Mouse (Mus musculus): ENCODE data around the gene Ralgapb.

The Ralgapb gene

GRCm38 (mm10) chr2:158408997-158409594 is 552 bp upstream of the Ralgapb start:
- DNase-seq (ENCODE audit: low spot score): no peak

GRCm38 (mm10) chr2:158410022-158411014 is 670 bp downstream of the Ralgapb start:
- DNase-seq (ENCODE audit: low spot score): peak; percentile 52

GRCm38 (mm10) chr2:158413240-158413639 is 3.6 kb downstream of the Ralgapb start:
- DNase-seq (ENCODE audit: low spot score): no peak

- DNase-seq (ENCODE audit: low spot score): no peak
These were observed 6.2 kb downstream of the Ralgapb start for GRCm38 (mm10) chr2:158415826-158416225.

GRCm38 (mm10) chr2:158418663-158419062 is 9.0 kb downstream of the Ralgapb start:
- DNase-seq (ENCODE audit: low spot score): no peak

GRCm38 (mm10) chr2:158445814-158446213 is 36.2 kb downstream of the Ralgapb start:
- no peak for DNase-seq (ENCODE audit: low spot score)

- DNase-seq (ENCODE audit: low spot score): no peak
These were observed 40.2 kb downstream of the Ralgapb start for GRCm38 (mm10) chr2:158449845-158450244.

GRCm38 (mm10) chr2:158456451-158456850 is 46.8 kb downstream of the Ralgapb start:
- DNase-seq (ENCODE audit: low spot score): no peak

- no peak for DNase-seq (ENCODE audit: low spot score)
These were observed 48.0 kb downstream of the Ralgapb start for GRCm38 (mm10) chr2:158457610-158458009.

- no peak for DNase-seq (ENCODE audit: low spot score)
These were observed 52.8 kb downstream of the Ralgapb start for GRCm38 (mm10) chr2:158462450-158462849.

GRCm38 (mm10) chr2:158474159-158474558 is 64.5 kb downstream of the Ralgapb start:
- DNase-seq (ENCODE audit: low spot score): no peak

GRCm38 (mm10) chr2:158477640-158478039 is 68.0 kb downstream of the Ralgapb start:
- no peak for DNase-seq (ENCODE audit: low spot score)

GRCm38 (mm10) chr2:158498457-158498856 is 88.8 kb downstream of the Ralgapb start:
- DNase-seq (ENCODE audit: low spot score): no peak

GRCm38 (mm10) chr2:158501836-158502812 is 92.5 kb downstream of the Ralgapb start, which contains the start of gene Adig:
Gene Adig (plus strand): TSS chr2:158502612.
- no peak for DNase-seq (ENCODE audit: low spot score)

GRCm38 (mm10) chr2:158503226-158503625 is 93.6 kb downstream of the Ralgapb start:
- DNase-seq (ENCODE audit: low spot score): no peak

- DNase-seq (ENCODE audit: low spot score): no peak
These were observed 94.0 kb downstream of the Ralgapb start for GRCm38 (mm10) chr2:158503671-158504070.

GRCm38 (mm10) chr2:158506475-158506874 is 96.8 kb downstream of the Ralgapb start:
- DNase-seq (ENCODE audit: low spot score): no peak

- no peak for DNase-seq (ENCODE audit: low spot score)
These were observed 97.4 kb downstream of the Ralgapb start for GRCm38 (mm10) chr2:158507046-158507445.

GRCm38 (mm10) chr2:158510665-158511064 is 101.0 kb downstream of the Ralgapb start:
- DNase-seq (ENCODE audit: low spot score): peak; percentile 76

- DNase-seq (ENCODE audit: low spot score): no peak
These were observed 102.9 kb downstream of the Ralgapb start, which contains the start of gene Arhgap40 for GRCm38 (mm10) chr2:158512528-158512927. Gene Arhgap40 (plus strand): TSS chr2:158512796.

GRCm38 (mm10) chr2:158513821-158514336 is 104.2 kb downstream of the Ralgapb start:
- no peak for DNase-seq (ENCODE audit: low spot score)
